Mouse (Mus musculus) erythroblast, embryonic 14.5 days (primary cell): Measurements from ENCODE around the gene Igf1. TPM values are rescaled to one million over a fixed set of nuclear protein-coding genes. Genes with fewer than 3 reads are reported as not detected.

Source experiments
- H3K27me3 ChIP-seq: 2 replicates; pipeline ENCODE4 v1.6.1; 2012; ENCODE audit warnings: inconsistent platforms; ENCODE audit not compliant: control insufficient read depth
- H3K36me3 ChIP-seq: 2 replicates; pipeline ENCODE4 v1.6.1; 2012; ENCODE audit warnings: mild to moderate bottlenecking, inconsistent platforms; ENCODE audit not compliant: control insufficient read depth
- H3K4me1 ChIP-seq: 2 replicates; pipeline ENCODE4 v1.6.1; 2012; ENCODE audit warnings: inconsistent platforms; ENCODE audit not compliant: control insufficient read depth
- H3K4me3 ChIP-seq: replicated peaks from 2 replicates; pipeline ENCODE3; 2012; ENCODE audit warnings: moderate library complexity, mild to moderate bottlenecking, inconsistent platforms
- H3K9me3 ChIP-seq: 2 replicates; pipeline ENCODE4 v1.6.1; 2012; ENCODE audit warnings: low read length, inconsistent platforms, mixed read lengths; ENCODE audit not compliant: control insufficient read depth
- GATA1 ChIP-seq: IDR thresholded peaks from 2 replicates; pipeline ENCODE4 v1.6.1; 2012; ENCODE audit warnings: low read length, inconsistent platforms, mixed read lengths
- TAL1 ChIP-seq: IDR thresholded peaks from 3 replicates; pipeline ENCODE4 v1.6.1; 2012; ENCODE audit warnings: low read length, inconsistent platforms, mixed read lengths
- polyA plus RNA-seq: library from polyadenylated mRNA; stranded (reverse); fragments of >175 nt; gene quantifications from 2 replicates; pipeline ENCODE4 v1.2.3, GENCODE M21; 2012

Gene Igf1
- polyA plus RNA-seq, 1 experiment = 0.22 TPM

DNA sequence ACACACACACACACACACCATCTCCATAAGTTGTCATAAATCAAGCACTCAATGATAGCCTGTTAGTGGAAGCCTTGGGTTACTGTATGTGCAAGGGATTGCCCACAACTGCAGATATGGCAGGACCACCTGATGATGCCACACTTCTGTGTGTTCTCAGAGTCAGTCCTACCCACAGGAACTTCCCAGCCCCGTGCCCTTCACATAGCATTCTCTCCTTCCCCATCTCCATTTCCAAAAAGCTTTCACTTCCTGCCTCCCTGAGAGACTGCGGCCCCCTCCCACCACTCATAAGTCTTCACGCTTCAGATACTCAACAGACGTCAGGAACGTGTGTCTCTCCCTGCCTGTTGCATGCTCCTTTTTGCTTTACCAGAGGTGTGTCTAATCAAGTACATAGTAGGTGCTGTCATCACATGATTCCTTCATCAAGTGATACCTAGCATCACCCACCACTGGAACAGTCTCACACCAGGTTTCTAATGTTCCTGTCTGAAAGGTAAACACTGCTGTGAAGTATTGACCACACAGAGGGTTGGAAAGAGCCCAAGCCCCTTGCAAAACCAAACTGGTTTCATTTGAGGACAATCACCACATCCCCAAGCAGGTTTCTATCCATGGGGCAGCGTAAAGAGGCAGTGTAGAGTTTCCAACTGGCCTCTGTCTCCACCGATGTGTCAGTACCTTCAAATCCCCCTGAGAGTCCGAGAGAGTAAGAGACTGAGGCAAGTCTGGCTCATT is 680 bp upstream of the Igf1 start:
- Histone ChIP-seq H3K27me3 (peaks cover 30% of the 10 kb centered on the region), H3K9me3 (no peaks in the 10 kb centered on the region), H3K4me1 (no peaks in the 10 kb centered on the region), H3K36me3 (no peaks in the 10 kb centered on the region), H3K4me3 (no peak overlapping the region)
- TF ChIP-seq TAL1 = no peak
- no peak for TF ChIP-seq GATA1

GRCm38 (mm10) chr10:87858939-87859338 is 874 bp downstream of the Igf1 start:
- peaks cover 30% of the 10 kb centered on the region for H3K27me3 ChIP-seq
- no peak overlapping the region for H3K4me3 ChIP-seq

GRCm38 (mm10) chr10:87859453-87859852 is 1.4 kb downstream of the Igf1 start:
- no peak for TF ChIP-seq TAL1
- no peak for TF ChIP-seq GATA1
- H3K27me3 ChIP-seq = peaks cover 30% of the 10 kb centered on the region

More at GRCm38 (mm10) chr10:87858939-87859338, 874 bp downstream of the Igf1 start:
- Histone ChIP-seq H3K9me3 (no peaks in the 10 kb centered on the region), H3K4me1 (no peaks in the 10 kb centered on the region), H3K36me3 (no peaks in the 10 kb centered on the region)
- no peak for TF ChIP-seq GATA1
- TF ChIP-seq TAL1 = no peak

GRCm38 (mm10) chr10:87860181-87861103 is 2.4 kb downstream of the Igf1 start:
- Histone ChIP-seq H3K36me3 (no peaks in the 10 kb centered on the region), H3K4me1 (no peaks in the 10 kb centered on the region), H3K4me3 (no peak overlapping the region), H3K27me3 (peaks cover 30% of the 10 kb centered on the region), H3K9me3 (no peaks in the 10 kb centered on the region)
- no peak for TF ChIP-seq TAL1
- TF ChIP-seq GATA1 = no peak

More at GRCm38 (mm10) chr10:87859453-87859852, 1.4 kb downstream of the Igf1 start:
- Histone ChIP-seq H3K9me3 (no peaks in the 10 kb centered on the region), H3K4me1 (no peaks in the 10 kb centered on the region), H3K36me3 (no peaks in the 10 kb centered on the region), H3K4me3 (no peak overlapping the region)

DNA sequence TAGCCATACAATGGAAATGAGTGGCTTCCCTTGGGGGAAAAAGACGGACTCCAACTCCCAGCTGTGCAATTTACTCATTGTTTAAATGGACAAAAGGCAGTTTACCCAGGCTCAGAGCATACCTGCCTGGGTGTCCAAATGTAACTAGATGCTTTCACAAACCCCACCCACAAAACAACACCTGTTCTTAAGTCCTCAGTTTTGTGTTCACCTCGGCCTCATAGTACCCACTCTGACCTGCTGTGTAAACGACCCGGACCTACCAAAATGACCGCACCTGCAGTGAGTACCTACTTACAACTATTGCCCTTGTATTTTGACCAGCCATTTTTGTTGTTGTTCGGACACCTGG is 3.0 kb downstream of the Igf1 start:
- TF ChIP-seq TAL1 (no peak), GATA1 (no peak)
- H3K36me3 ChIP-seq = no peaks in the 10 kb centered on the region
- peaks cover 30% of the 10 kb centered on the region for H3K27me3 ChIP-seq
- H3K9me3 ChIP-seq = no peaks in the 10 kb centered on the region
- H3K4me3 ChIP-seq = no peak overlapping the region
- H3K4me1 ChIP-seq = no peaks in the 10 kb centered on the region

- H3K4me1 ChIP-seq = no peaks in the 10 kb centered on the region
- peaks cover 30% of the 10 kb centered on the region for H3K27me3 ChIP-seq
- H3K36me3 ChIP-seq = no peaks in the 10 kb centered on the region
- H3K9me3 ChIP-seq = no peaks in the 10 kb centered on the region
- no peak overlapping the region for H3K4me3 ChIP-seq
- TF ChIP-seq TAL1 (no peak), GATA1 (no peak)
Measured at GRCm38 (mm10) chr10:87862899-87863298, 4.8 kb downstream of the Igf1 start.

DNA sequence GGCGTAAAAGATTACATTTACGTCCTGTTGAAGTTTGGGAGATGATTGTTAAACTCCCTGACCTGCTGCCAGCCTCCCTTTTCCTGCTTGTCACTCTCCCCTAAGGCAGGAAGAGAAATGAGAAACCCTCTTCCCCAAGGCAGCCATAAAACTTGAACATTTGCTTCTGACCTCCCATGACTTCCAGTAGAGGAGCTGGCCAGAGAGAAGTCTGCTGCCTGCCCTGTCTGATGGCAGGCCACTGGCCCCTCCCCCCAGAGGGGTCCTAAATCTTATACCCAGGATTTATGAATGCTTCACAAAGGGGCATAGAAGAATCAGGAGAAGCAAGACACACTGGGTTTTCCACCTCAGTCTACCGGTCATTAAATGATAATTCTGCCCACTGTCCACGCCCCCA is 5.3 kb downstream of the Igf1 start:
- no peaks in the 10 kb centered on the region for H3K36me3 ChIP-seq
- H3K9me3 ChIP-seq = no peaks in the 10 kb centered on the region
- peaks cover 27% of the 10 kb centered on the region for H3K27me3 ChIP-seq
- no peak overlapping the region for H3K4me3 ChIP-seq
- no peaks in the 10 kb centered on the region for H3K4me1 ChIP-seq
- TF ChIP-seq GATA1 (no peak), TAL1 (no peak)

GRCm38 (mm10) chr10:87865712-87866111 is 7.6 kb downstream of the Igf1 start:
- no peak overlapping the region for H3K4me3 ChIP-seq
- H3K4me1 ChIP-seq = no peaks in the 10 kb centered on the region
- no peak for TF ChIP-seq TAL1
- no peak for TF ChIP-seq GATA1
- H3K36me3 ChIP-seq = no peaks in the 10 kb centered on the region
- no peaks in the 10 kb centered on the region for H3K9me3 ChIP-seq
- peaks cover 5% of the 10 kb centered on the region for H3K27me3 ChIP-seq

DNA sequence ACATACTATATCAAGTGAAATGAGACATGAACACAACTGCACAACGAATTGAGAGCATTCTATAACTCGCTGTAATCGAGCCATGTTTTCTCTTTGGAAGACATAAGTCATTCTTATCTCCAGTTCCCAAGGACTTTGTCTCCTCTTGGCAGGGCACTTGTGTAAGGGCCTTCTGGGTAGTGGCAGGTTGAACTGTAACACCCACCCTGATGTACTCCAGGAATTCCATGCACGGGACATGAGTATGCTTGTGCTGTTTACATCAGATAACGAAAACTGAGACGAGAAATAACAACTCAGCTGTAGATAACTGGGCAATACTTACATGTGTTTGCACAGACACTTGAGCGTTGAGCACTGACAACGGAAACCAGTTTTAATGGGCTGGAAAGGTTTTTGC is 8.4 kb downstream of the Igf1 start:
- H3K27me3 ChIP-seq = no peaks in the 10 kb centered on the region
- no peak for TF ChIP-seq TAL1
- no peak for TF ChIP-seq GATA1
- H3K9me3 ChIP-seq = no peaks in the 10 kb centered on the region
- H3K4me1 ChIP-seq = no peaks in the 10 kb centered on the region
- H3K36me3 ChIP-seq = no peaks in the 10 kb centered on the region
- no peak overlapping the region for H3K4me3 ChIP-seq
